Mouse (Mus musculus) CH12.LX (cell line): ENCODE results near the gene Gm20388. TPM values are rescaled to one million over a fixed set of nuclear protein-coding genes. Genes with fewer than 3 reads are reported as not detected.

Source experiments
- DNase-seq: peaks from one replicate; pipeline ENCODE4 v3.0.0-alpha.2; 2013; ENCODE audit errors: extremely low read depth
- H3K27ac ChIP-seq: 2 replicates; pipeline ENCODE4 v1.5.1; 2012; ENCODE audit warnings: low read depth, mild to moderate bottlenecking, control low read depth, moderate library complexity; ENCODE audit not compliant: insufficient read depth
- H3K27me3 ChIP-seq: replicated peaks from 2 replicates; pipeline ENCODE3; 2012; ENCODE audit warnings: inconsistent platforms
- H3K36me3 ChIP-seq, 2 experiments: replicated peaks in 1 of 2; 2 replicates each; pipeline versions ENCODE3 to v1.6.1; 2012; ENCODE audit warnings: inconsistent platforms in 1 of 2, low read length in 1 of 2, mild to moderate bottlenecking in 1 of 2, mixed read lengths in 1 of 2, moderate library complexity in 1 of 2; ENCODE audit not compliant: control insufficient read depth in 1 of 2, insufficient read depth in 1 of 2
- H3K4me1 ChIP-seq, 2 experiments: 2 replicates each; pipeline ENCODE4 v1.6.1; 2012; ENCODE audit warnings: inconsistent platforms in 1 of 2, moderate library complexity in 1 of 2; ENCODE audit not compliant: insufficient read depth in 2 of 2, control insufficient read depth in 1 of 2
- H3K4me2 ChIP-seq: 2 replicates; pipeline ENCODE4 v1.6.1; 2012; ENCODE audit warnings: low read depth, mild to moderate bottlenecking, control low read depth; ENCODE audit not compliant: poor library complexity, insufficient read depth, severe bottlenecking
- H3K4me3 ChIP-seq, 3 experiments: fragments of 150-350 bp in 1 of 3; sonication (generic) in 1 of 3; replicated peaks in 1 of 3; 2 replicates each; pipeline versions ENCODE3 to v1.5.1; 2011 to 2012; ENCODE audit warnings: low read depth in 2 of 3, low read length in 2 of 3, mild to moderate bottlenecking in 2 of 3, moderate library complexity in 2 of 3, control low read depth in 1 of 3, improper control_type of control experiment in 1 of 3, inconsistent platforms in 1 of 3, mixed read lengths in 1 of 3; ENCODE audit not compliant: poor library complexity in 1 of 3
- H3K79me2 ChIP-seq: replicated peaks from 2 replicates; pipeline ENCODE4 v1.6.1; 2012; ENCODE audit warnings: mild to moderate bottlenecking, moderate library complexity; ENCODE audit not compliant: control insufficient read depth, poor library complexity, insufficient read depth, severe bottlenecking; ENCODE audit errors: extremely low read depth
- H3K9ac ChIP-seq: 2 replicates; pipeline ENCODE4 v1.6.1; 2012; ENCODE audit warnings: low read depth, mild to moderate bottlenecking, control low read depth, moderate library complexity; ENCODE audit not compliant: insufficient read depth
- H3K9me3 ChIP-seq: replicated peaks from 2 replicates; pipeline ENCODE3; 2012; ENCODE audit warnings: low read length, inconsistent platforms, mixed read lengths
- CHD1 ChIP-seq: IDR thresholded peaks from 2 replicates; pipeline ENCODE4 v1.6.1; 2012; ENCODE audit warnings: low read depth, low read length, improper control_type of control experiment, inconsistent platforms
- CHD2 ChIP-seq: IDR thresholded peaks from 2 replicates; pipeline ENCODE4 v1.6.1; 2011; ENCODE audit warnings: low read length, improper control_type of control experiment
- ETS1 ChIP-seq: conservative IDR thresholded peaks from 2 replicates; pipeline ENCODE4 v1.6.1; 2012; ENCODE audit warnings: low read depth, mild to moderate bottlenecking, inconsistent platforms, low read length, improper control_type of control experiment, moderate library complexity
- GABPA ChIP-seq: IDR thresholded peaks from 2 replicates; pipeline ENCODE4 v1.6.1; 2012; ENCODE audit warnings: low read depth, low read length, improper control_type of control experiment, inconsistent platforms; ENCODE audit not compliant: insufficient replicate concordance
- HCFC1 ChIP-seq: IDR thresholded peaks from 2 replicates; pipeline ENCODE4 v1.6.1; 2012; ENCODE audit warnings: low read depth, mild to moderate bottlenecking, inconsistent platforms, low read length, improper control_type of control experiment
- JUN ChIP-seq: IDR thresholded peaks from 2 replicates; pipeline ENCODE4 v1.6.1; 2011; ENCODE audit warnings: low read depth, mild to moderate bottlenecking, low read length, improper control_type of control experiment, moderate library complexity; ENCODE audit not compliant: insufficient read depth
- JUND ChIP-seq: conservative IDR thresholded peaks from 2 replicates; pipeline ENCODE4 v1.6.1; 2011; ENCODE audit warnings: low read depth, low read length, improper control_type of control experiment
- KAT2A ChIP-seq: IDR thresholded peaks from 2 replicates; pipeline ENCODE4 v1.6.1; 2012; ENCODE audit warnings: low read length, improper control_type of control experiment, inconsistent platforms; ENCODE audit not compliant: insufficient replicate concordance
- MAX ChIP-seq: IDR thresholded peaks from 2 replicates; pipeline ENCODE4 v1.6.1; 2011; ENCODE audit warnings: low read length, improper control_type of control experiment
- NELFE ChIP-seq: IDR thresholded peaks from 2 replicates; pipeline ENCODE4 v1.6.1; 2011; ENCODE audit warnings: low read depth, low read length, improper control_type of control experiment
- PAX5 ChIP-seq: IDR thresholded peaks from 2 replicates; pipeline ENCODE4 v1.6.1; 2012; ENCODE audit warnings: low read length, inconsistent platforms, mixed read lengths
- POLR2A ChIP-seq: IDR thresholded peaks from 2 replicates; pipeline ENCODE4 v1.6.1; 2011; ENCODE audit warnings: low read depth, mild to moderate bottlenecking, improper control_type of control experiment, low read length
- SIN3A ChIP-seq: IDR thresholded peaks from 2 replicates; pipeline ENCODE4 v1.6.1; 2012; ENCODE audit warnings: low read length, improper control_type of control experiment, inconsistent platforms
- SMC3 ChIP-seq: IDR thresholded peaks from 2 replicates; pipeline ENCODE4 v1.6.1; 2011; ENCODE audit warnings: low read depth, low read length, improper control_type of control experiment
- TBP ChIP-seq: conservative IDR thresholded peaks from 2 replicates; pipeline ENCODE4 v1.6.1; 2011; ENCODE audit warnings: low read depth, low read length, improper control_type of control experiment
- USF1 ChIP-seq: IDR thresholded peaks from 2 replicates; pipeline ENCODE4 v1.6.1; 2014; ENCODE audit warnings: low read depth, mild to moderate bottlenecking, inconsistent platforms, low read length, improper control_type of control experiment
- USF2 ChIP-seq: conservative IDR thresholded peaks from 2 replicates; pipeline ENCODE4 v1.6.1; 2011; ENCODE audit warnings: low read depth, low read length, improper control_type of control experiment
- ZC3H11A ChIP-seq: IDR thresholded peaks from 2 replicates; pipeline ENCODE4 v1.6.1; 2012; ENCODE audit warnings: low read depth, mild to moderate bottlenecking, inconsistent platforms, low read length, improper control_type of control experiment
- ZKSCAN1 ChIP-seq: IDR thresholded peaks from 2 replicates; pipeline ENCODE4 v1.6.1; 2012; ENCODE audit warnings: low read depth, inconsistent platforms, low read length, improper control_type of control experiment, borderline replicate concordance
- ZNF384 ChIP-seq: IDR thresholded peaks from 2 replicates; pipeline ENCODE4 v1.6.1; 2012; ENCODE audit warnings: low read depth, low read length, improper control_type of control experiment, inconsistent platforms
- dilution Hi-C: fragments of 300-500 bp; cut with MboI; formaldehyde crosslinking; loops from 2 replicates; pipeline ENCODE4 v1.14.3; 2020; ENCODE audit warnings: low sequenced_read_pairs; ENCODE audit not compliant: extremely low pct_unique_long_range_greater_than_20kb, extremely low pct_ligation_motif_present
- in situ Hi-C: fragments of 300-500 bp; cut with MboI; formaldehyde crosslinking; loops from 3 replicates; pipeline ENCODE4 v1.14.3; 2019; ENCODE audit warnings: low sequenced_read_pairs, low pct_ligation_motif_present, low pct_unique_long_range_greater_than_20kb, mixed read lengths
- polyA plus RNA-seq: library from polyadenylated mRNA; unstranded; fragments of >175 nt; gene quantifications from 2 replicates; pipeline ENCODE4 v1.2.1, GENCODE M21; 2012; ENCODE audit warnings: low read depth; ENCODE audit not compliant: insufficient read length
- total RNA-seq, 2 experiments: library from RNA; depleted of rRNA; stranded (reverse); fragments of 300-350 nt in 1 of 2; fragments of >200 nt in 1 of 2; gene quantifications; 2 replicates each; pipeline ENCODE4 v1.2.3; 2012 to 2014

Gene Gm20388
- total and polyA plus RNA-seq, 3 experiments: 14.8 to 26.3 (median 22.2) TPM

DNA sequence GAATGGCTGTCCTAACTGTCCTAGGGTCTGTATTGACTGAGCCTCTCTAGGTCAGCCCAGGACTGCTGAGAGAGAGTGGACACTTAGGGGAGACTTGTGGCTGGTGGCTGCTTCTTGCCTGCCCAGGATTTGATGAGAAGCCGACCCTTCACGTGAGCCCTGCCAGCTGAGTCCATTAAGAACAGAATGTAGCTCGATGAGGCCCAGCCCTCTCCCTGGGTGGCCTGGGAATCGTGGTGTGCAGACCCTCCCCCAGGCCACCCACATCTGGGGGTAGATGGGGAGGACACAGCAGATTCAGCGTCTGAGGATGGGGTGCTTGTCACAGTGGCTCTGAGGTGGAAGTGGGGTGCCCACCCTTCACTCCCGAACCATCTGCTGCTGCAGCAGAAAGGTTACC lies 1001.8 kb downstream of the Gm20388 start:
- Histone ChIP-seq H3K9me3 (no peaks in the 10 kb centered on the region), H3K36me3 (no peaks in the 10 kb centered on the region), H3K27me3 (peaks cover 89% of the 10 kb centered on the region), H3K4me1 (no peaks in the 10 kb centered on the region), H3K4me2 (no peak overlapping the region), H3K79me2 (no peaks in the 10 kb centered on the region), H3K27ac (no peak overlapping the region), H3K9ac (no peak overlapping the region), H3K4me3 (no peak overlapping the region)
- TF ChIP-seq CHD2: no peak
- TF ChIP-seq ZC3H11A: no peak
- TF ChIP-seq HCFC1: no peak
- no peak for TF ChIP-seq GABPA
- no peak for TF ChIP-seq ZKSCAN1
- no peak for TF ChIP-seq TBP
- no peak for TF ChIP-seq JUND
- TF ChIP-seq ZNF384: no peak
- no peak for TF ChIP-seq USF1
- TF ChIP-seq SIN3A: no peak
- TF ChIP-seq POLR2A: no peak
- no peak for TF ChIP-seq KAT2A
- no peak for TF ChIP-seq ETS1
- TF ChIP-seq JUN: no peak
- TF ChIP-seq CHD1: no peak
- TF ChIP-seq USF2: no peak
- no peak for TF ChIP-seq NELFE
- TF ChIP-seq PAX5: no peak
- TF ChIP-seq SMC3: no peak
- TF ChIP-seq MAX: no peak
- no peak for DNase-seq
- in situ Hi-C loops (no loop called here), dilution Hi-C loops (no loop called here)

DNA sequence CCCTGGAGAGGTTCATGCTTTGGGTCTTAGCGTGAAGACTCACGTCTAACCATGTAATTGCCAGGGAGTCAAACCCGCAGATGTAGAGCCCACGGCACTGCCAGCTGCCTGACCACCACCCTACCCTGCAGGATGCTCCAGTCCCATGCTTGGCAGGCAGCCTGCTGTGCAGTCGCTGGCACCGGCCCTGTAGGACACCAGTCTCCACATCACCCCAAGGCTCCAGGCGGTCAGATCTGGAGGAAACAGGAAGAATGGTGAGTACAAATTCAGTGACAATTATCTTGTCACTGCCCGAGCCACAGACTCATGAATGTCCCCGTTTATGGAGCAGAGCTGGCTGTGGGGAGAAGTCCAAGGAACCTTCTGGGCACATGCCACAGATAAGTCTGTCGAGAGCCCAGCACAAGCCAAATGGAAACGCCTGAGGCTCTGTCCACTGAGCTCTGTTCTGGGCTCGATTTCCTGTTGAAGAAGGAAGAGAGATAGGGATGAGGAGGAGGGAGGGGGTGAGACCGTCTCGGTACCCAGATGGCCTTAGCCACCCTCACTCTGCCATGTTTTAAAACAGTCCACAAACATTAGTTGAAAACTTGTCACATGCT lies 1006.3 kb downstream of the Gm20388 start:
- in situ Hi-C loops: no loop called here
- TF ChIP-seq PAX5: no peak
- no peak for DNase-seq
- Histone ChIP-seq H3K79me2 (no peaks in the 10 kb centered on the region), H3K27ac (no peak overlapping the region), H3K4me1 (no peaks in the 10 kb centered on the region), H3K4me2 (no peak overlapping the region), H3K4me3 (no peak overlapping the region), H3K9me3 (no peaks in the 10 kb centered on the region), H3K27me3 (peaks cover 96% of the 10 kb centered on the region), H3K36me3 (no peaks in the 10 kb centered on the region), H3K9ac (no peak overlapping the region)
- dilution Hi-C loops: no loop called here
